Mouse (Mus musculus) intestine, embryonic 15.5 days (tissue): ENCODE results near the gene Cdc6. TPM values are rescaled to one million over a fixed set of nuclear protein-coding genes. Genes with fewer than 3 reads are reported as not detected.

ENCODE experiments used
- ATAC-seq: fragments of 200-750 bp; cut with Nextera tagmentation; 2 replicates; pipeline ENCODE4 v1.8.0; 2017; ENCODE audit warnings: moderate TSS enrichment, moderate library complexity
- H3K27ac ChIP-seq: fragments of 300-500 bp; sonication (generic); 2 replicates; pipeline ENCODE4 v1.5.1; 2015; ENCODE audit warnings: mild to moderate bottlenecking, inconsistent platforms
- H3K27me3 ChIP-seq: fragments of 300-500 bp; sonication (generic); replicated peaks from 2 replicates; pipeline ENCODE4 v1.6.1; 2015; ENCODE audit warnings: inconsistent platforms
- H3K36me3 ChIP-seq: fragments of 300-500 bp; sonication (generic); 2 replicates; pipeline ENCODE4 v1.6.1; 2015; ENCODE audit warnings: inconsistent platforms
- H3K4me1 ChIP-seq: fragments of 300-500 bp; sonication (generic); replicated peaks from 2 replicates; pipeline ENCODE4 v1.6.1; 2015; ENCODE audit warnings: inconsistent platforms
- H3K4me2 ChIP-seq: fragments of 300-500 bp; sonication (generic); replicated peaks from 2 replicates; pipeline ENCODE4 v1.6.1; 2015; ENCODE audit warnings: mild to moderate bottlenecking, inconsistent platforms
- H3K4me3 ChIP-seq: fragments of 300-500 bp; sonication (generic); replicated peaks from 2 replicates; pipeline ENCODE4 v1.5.1; 2015; ENCODE audit warnings: inconsistent platforms
- H3K9ac ChIP-seq: fragments of 300-500 bp; sonication (generic); 2 replicates; pipeline ENCODE4 v1.6.1; 2015; ENCODE audit warnings: inconsistent platforms
- H3K9me3 ChIP-seq: fragments of 300-500 bp; sonication (generic); 2 replicates; pipeline ENCODE4 v1.6.1; 2016; ENCODE audit warnings: inconsistent platforms
- WGBS: fragments of 180-500 bp; shearing (Covaris S2); methylation state at CpG from one replicate; pipeline ENCODE4 v1.1.7; 2015; 5-methylcytosine and 5-hydroxymethylcytosine counted together
- polyA plus RNA-seq: library from polyadenylated mRNA; unstranded; fragments of >200 nt; fragmentation: Nextera tagmentation; extraction: Ambion mirVana; gene quantifications from 2 replicates; pipeline ENCODE4 v1.2.1, GENCODE M21; 2015

Cdc6 gene
- 24.0 and 26.7 TPM in 2 replicates for polyA plus RNA-seq

DNA sequence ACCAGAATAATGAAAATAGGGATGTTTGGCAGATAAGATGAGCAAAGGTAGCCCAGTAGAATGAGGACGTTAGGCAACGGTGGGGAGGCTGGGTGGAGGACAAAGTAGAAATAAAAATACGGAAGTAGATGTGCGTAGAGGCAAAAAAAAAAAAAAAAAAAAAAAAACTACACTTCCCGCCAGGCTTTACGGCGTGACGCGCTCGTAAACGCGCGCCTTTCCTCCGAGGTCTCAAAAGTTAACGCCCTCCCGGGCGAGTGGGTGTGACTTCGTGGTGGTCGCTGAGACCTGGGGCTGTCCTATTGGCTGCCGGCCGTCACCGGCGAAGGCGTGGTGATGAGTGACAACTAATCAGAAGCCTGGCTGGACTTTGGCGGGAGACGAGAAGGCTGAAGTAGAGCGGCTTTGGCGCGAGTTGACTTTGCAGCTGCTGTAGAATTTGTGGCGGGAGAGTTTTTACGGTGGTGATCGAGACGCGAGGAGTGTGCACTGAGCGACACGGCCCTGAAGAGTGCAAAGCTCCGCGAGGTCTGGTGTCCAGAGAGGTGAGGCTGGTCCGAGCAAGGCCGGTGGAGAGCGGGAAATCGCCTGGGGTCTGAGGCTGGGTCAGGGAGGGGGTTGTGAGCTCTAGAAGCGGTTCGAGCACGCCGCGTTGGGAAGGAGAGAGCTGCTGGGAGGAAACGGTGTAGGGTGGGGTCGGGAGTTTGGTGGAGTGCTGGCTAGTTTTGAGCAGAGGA lies at the start of gene Cdc6:
TSS of gene Cdc6 (plus strand) at position 365 of the 737 bp plus-strand sequence.
- Histone ChIP-seq H3K4me3 (peak within 1 kb of the TSS; percentile 57), H3K27me3 (no peaks in the 10 kb centered on the region), H3K36me3 (no peaks in the 10 kb centered on the region), H3K4me1 (peaks cover 19% of the 10 kb centered on the region), H3K4me2 (peak within 1 kb of the TSS; percentile 97), H3K9me3 (no peaks in the 10 kb centered on the region), H3K27ac (peak within 1 kb of the TSS; percentile 74), H3K9ac (peak within 1 kb of the TSS; percentile 61)
- under 1% methylated on average over 49 of the region's 49 CpGs for WGBS
- peak; percentile 94 for ATAC-seq

DNA sequence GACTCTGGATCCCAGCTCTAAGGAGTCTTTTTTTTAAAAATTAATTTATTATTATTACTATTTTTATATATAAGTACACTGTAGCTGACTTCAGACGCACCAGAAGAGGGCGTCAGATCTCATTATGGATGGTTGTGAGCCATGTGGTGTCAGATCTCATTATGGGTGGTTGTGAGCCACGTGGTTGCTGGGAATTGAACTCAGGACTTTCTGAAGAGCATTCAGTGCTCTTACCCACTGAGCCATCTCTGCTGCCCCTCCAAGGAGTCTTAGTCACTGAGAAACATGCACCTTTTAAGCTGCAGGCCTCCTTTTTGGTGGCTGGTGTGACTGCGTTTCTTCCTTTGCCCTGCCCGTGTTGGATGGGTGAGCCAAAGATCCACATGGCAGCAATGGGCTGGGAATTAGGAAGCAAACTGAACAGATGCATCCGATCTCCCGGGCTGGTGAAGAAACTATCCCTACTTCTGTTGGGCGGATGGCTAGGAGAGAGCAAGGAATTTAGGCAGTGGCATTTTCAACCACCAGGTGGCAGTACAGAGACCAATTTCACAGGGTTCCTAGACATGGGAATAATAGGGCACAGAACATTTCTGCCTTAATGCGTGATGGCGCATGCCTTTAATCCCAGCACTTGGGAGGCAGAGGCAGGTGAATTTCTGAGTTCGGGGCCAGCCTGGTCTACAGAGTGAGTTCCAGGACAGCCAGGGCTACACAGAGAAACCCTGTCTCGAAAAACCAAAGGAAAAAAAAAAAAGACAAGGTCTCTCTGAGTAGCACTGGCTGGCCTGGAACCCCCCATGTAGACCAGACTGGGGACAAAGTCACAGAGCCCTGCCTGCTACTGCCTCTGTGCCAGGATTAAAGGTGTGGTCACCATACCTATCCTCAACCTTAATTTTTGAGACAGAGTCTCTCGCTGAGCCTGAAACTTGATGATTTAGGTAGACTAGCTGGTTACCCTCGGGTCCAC lies 48.6 kb upstream of the Cdc6 start:
- no peaks in the 10 kb centered on the region for H3K36me3 ChIP-seq
- H3K9ac ChIP-seq: no peak overlapping the region
- no peaks in the 10 kb centered on the region for H3K9me3 ChIP-seq
- peak; percentile 57; the same call in 1 of the 2 replicates for ATAC-seq
- H3K4me1 ChIP-seq: 0 out of 2 replicates have a peak, but pooled peaks cover 5% of the 10 kb centered on the region
- no peak overlapping the region for H3K4me2 ChIP-seq
- no peak overlapping the region for H3K27ac ChIP-seq
- H3K27me3 ChIP-seq: no peaks in the 10 kb centered on the region
- WGBS: 37% methylated on average over 14 of the region's 14 CpGs
- no peak overlapping the region for H3K4me3 ChIP-seq

DNA sequence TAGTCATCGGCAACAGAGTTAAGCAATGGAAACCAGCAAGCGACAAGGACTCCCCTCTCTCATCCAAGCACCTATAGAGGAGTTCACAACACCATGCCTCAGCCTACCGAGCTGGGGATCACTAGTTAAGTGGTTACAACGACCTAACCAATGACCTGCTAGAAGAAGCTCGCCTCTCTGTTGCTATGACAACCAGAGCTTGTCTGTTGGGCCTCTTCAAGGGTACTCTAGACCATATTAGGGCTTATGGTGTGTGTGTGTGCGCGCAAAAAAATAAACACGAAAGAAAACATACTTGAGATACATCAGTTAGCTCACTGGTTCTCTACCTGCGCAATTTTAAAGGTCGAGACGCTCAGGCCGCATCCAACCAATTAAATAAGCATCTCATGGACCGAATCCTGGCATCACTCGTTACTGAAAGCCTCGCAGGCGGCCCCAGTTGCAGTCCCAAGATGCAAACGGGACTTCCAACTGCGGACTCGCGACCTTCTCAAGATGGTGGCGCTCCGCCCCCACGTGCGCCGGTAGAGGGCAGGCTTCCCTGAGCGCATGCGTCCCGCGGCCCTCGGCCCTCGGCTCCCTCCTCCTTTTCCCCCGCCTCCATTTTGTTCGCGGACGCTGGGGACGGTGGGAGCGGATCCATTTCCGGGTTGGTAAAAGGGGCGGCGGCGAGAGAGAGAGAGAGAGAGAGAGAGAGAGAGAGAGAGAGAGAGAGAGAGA lies 44.4 kb upstream of the Cdc6 start, which contains the start of gene Wipf2:
TSS of gene Wipf2 (plus strand) at position 611 of the 723 bp plus-strand sequence.
- WGBS: 8% methylated on average over 37 of the region's 41 CpGs
- ATAC-seq: peak; percentile 95

DNA sequence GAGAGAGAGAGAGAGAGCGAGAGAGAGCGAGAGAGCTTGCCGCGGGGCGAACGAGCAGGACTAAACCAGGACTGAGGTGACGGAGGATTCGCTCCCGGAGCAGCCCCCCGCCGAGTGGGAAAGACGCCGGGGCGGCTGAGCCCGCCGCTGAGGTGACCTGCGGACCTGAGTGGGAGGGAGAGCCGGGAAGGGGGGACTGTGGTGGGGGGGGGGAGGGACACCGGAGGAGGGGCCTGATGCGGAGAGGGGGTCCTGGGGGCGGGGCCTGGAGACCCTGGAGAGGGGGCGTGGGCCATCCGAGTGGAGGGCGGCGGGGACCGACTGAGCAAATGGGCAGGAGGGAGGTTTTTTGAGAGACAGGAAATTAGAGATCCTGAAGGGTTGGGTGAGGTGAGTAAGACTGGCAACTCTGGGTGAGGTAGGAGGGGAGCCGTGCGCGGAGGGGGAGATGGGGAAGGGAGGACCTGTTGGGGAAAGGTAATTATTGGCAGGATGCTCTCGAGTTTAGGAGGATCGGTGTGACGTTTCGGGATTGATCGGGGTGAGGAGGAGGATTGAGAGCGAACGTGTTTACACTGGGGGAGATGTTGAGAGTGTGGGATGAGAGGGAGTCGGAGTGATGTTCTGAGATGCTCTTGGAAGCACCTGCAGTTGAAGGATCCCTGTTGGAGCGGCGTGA lies 43.7 kb upstream of the Cdc6 start:
- Histone ChIP-seq H3K4me1 (peaks cover 9% of the 10 kb centered on the region; the same call in 1 of the 2 replicates), H3K4me3 (peak overlapping the region; percentile 76), H3K27ac (peak overlapping the region; percentile 89), H3K4me2 (peak overlapping the region; percentile 76), H3K36me3 (peaks cover 4% of the 10 kb centered on the region), H3K9ac (peak overlapping the region; percentile 77), H3K27me3 (no peaks in the 10 kb centered on the region), H3K9me3 (no peaks in the 10 kb centered on the region)
- peak; percentile 77 for ATAC-seq
- WGBS: under 1% methylated on average over 37 of the region's 39 CpGs

More for the DNA sequence above, 44.4 kb upstream of the Cdc6 start, which contains the start of gene Wipf2:
- Histone ChIP-seq H3K4me2 (peak within 1 kb of the TSS; percentile 76), H3K27ac (peak within 1 kb of the TSS; percentile 89), H3K36me3 (peaks cover 4% of the 10 kb centered on the region), H3K27me3 (no peaks in the 10 kb centered on the region), H3K4me1 (peaks cover 9% of the 10 kb centered on the region; the same call in 1 of the 2 replicates), H3K4me3 (peak within 1 kb of the TSS; percentile 76), H3K9ac (peak within 1 kb of the TSS; percentile 77), H3K9me3 (no peaks in the 10 kb centered on the region)

DNA sequence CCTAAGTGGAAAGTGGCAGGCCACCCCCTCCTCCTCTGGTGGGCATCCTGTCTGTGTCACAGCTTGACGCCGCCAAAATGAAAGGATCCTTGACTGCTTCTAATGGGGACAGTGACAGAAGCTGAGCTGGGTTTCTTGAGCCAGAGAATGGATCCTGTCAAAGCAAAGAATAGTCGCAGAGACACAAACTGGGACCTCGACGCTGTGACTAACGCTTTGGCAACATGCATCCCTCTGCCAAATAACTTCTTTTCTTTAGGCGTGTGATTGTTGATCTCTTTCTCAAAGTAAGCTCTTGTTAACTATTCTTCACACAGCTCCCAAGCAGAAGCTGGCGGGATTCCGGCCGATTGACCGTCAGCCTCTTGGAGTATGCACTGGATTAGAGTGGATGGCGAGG lies 40.3 kb upstream of the Cdc6 start:
- H3K4me2 ChIP-seq: no peak overlapping the region
- no peak for ATAC-seq
- H3K9me3 ChIP-seq: no peaks in the 10 kb centered on the region
- H3K36me3 ChIP-seq: peaks cover 4% of the 10 kb centered on the region
- H3K27me3 ChIP-seq: no peaks in the 10 kb centered on the region
- no peak overlapping the region for H3K27ac ChIP-seq
- 89% methylated on average over 12 of the region's 12 CpGs for WGBS
- H3K4me1 ChIP-seq: peaks cover 9% of the 10 kb centered on the region; the same call in 1 of the 2 replicates
- H3K9ac ChIP-seq: no peak overlapping the region
- no peak overlapping the region for H3K4me3 ChIP-seq

DNA sequence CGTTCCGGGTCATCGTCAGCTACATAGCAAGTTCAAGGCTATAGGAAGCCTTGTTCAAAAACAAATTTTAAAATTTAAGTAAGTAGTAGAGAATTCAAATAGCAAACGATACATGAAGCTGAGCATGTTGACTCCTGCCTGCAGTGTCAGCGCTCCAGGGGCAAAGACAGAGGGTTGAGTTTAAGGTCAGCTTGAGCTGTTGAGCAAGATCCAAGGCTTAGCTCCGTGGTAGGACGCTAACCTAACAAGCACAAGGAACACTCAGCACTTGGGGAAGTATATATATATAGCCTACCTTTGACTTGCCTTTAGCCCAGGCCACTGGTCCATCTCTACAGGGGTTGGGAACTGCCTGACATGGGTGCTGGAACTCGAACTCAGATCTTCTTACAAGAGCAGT lies 37.7 kb upstream of the Cdc6 start:
- no peaks in the 10 kb centered on the region for H3K4me1 ChIP-seq
- H3K4me2 ChIP-seq: no peak overlapping the region
- no peak overlapping the region for H3K27ac ChIP-seq
- WGBS: 91% methylated on average over 8 of the region's 8 CpGs
- no peak for ATAC-seq
- no peak overlapping the region for H3K9ac ChIP-seq
- H3K27me3 ChIP-seq: no peaks in the 10 kb centered on the region
- no peak overlapping the region for H3K4me3 ChIP-seq
- H3K9me3 ChIP-seq: no peaks in the 10 kb centered on the region
- H3K36me3 ChIP-seq: peaks cover 8% of the 10 kb centered on the region

DNA sequence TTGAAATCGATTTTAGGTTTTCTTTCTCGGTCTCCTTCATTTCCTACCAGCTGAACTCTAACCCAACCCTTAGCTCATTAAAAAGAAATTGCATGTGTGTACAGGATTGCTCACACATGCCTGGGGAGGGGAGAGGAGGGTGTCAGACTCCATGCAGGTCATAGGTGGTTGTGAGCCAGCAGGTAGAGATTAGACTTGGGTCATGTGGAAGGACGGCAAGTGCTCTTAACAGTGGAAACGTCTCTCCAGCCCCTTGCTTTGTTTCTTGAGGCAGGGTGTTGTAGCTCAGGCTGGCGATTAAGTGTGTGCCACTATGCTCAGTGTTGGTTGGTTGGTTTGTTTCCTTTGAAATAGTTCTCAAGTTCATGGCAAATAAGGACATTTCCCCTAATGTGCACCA lies 36.8 kb upstream of the Cdc6 start:
- H3K27ac ChIP-seq: no peak overlapping the region
- peaks cover 8% of the 10 kb centered on the region for H3K36me3 ChIP-seq
- no peaks in the 10 kb centered on the region for H3K9me3 ChIP-seq
- no peak overlapping the region for H3K9ac ChIP-seq
- ATAC-seq: no peak
- H3K4me1 ChIP-seq: no peaks in the 10 kb centered on the region
- WGBS: 84% methylated on average over 5 of the region's 5 CpGs
- no peaks in the 10 kb centered on the region for H3K27me3 ChIP-seq
- H3K4me3 ChIP-seq: no peak overlapping the region
- H3K4me2 ChIP-seq: no peak overlapping the region

DNA sequence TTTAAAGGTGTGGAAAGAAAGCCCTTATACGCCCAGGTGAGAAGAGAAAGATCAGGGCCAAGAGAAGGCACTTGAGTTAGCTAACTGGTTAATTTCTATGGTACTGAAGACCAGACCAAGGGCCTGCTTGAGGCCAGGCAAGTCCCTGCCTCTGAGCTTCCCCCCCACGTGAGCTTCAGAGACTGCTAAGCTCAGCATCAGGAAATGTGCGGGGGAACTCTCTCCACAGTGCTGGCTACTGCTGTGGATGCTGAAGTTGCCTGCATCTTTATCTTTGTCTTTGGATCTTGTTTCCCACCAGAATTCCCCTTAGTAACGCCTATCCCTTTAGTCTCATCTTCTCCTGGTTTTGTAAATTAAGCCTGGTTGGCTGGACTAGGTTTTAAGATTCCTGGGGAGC lies 36.2 kb upstream of the Cdc6 start:
- H3K4me3 ChIP-seq: no peak overlapping the region
- no peaks in the 10 kb centered on the region for H3K27me3 ChIP-seq
- H3K4me1 ChIP-seq: no peaks in the 10 kb centered on the region
- H3K9ac ChIP-seq: no peak overlapping the region
- ATAC-seq: no peak
- no peaks in the 10 kb centered on the region for H3K9me3 ChIP-seq
- no peak overlapping the region for H3K27ac ChIP-seq
- WGBS: 70% methylated on average over 4 of the region's 4 CpGs
- peaks cover 8% of the 10 kb centered on the region for H3K36me3 ChIP-seq
- H3K4me2 ChIP-seq: no peak overlapping the region

DNA sequence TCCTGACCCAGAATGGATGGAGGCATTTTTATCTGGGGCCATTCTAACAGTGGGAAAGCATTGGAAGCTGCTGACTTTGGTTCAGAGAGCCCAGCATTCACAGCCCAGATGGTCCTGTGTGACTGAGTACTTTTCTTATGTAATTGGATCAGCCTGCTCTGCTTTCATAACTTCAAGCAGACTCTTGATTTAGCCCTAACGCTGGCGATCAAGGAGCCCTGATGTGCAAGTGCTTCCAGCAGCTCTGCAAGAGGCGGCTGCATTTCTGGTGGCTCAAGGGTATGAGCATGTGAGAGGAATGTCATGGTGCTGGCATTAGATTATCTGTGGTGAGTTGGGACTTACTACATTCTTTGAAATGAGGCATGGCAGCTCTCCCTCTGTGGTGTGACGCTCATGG lies 35.6 kb upstream of the Cdc6 start:
- H3K4me2 ChIP-seq: no peak overlapping the region
- no peaks in the 10 kb centered on the region for H3K9me3 ChIP-seq
- H3K9ac ChIP-seq: no peak overlapping the region
- H3K36me3 ChIP-seq: peaks cover 8% of the 10 kb centered on the region
- 66% methylated on average over 4 of the region's 4 CpGs for WGBS
- H3K4me3 ChIP-seq: no peak overlapping the region
- no peak overlapping the region for H3K27ac ChIP-seq
- H3K4me1 ChIP-seq: 0 out of 2 replicates have a peak, but pooled peaks cover 1% of the 10 kb centered on the region
- no peak for ATAC-seq
- no peaks in the 10 kb centered on the region for H3K27me3 ChIP-seq

DNA sequence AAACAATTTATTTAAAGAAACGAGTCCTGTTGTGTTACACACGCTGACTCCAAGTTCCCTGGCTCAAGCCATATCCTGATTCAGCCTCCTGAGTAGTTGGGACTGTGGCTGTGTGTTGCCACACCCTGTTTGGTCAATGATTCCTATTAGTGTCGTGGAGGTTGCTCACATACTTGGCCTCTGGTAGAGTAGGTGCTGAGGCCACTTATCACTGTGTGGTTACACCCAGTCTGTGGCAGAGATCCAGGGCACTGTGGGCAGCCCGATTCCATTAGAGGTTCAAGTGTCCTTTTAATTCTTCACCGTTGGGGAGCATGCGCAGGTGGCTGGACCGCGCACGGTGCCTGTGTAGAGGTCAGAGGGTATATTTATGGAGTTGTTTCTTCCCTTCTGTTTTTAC lies 33.7 kb upstream of the Cdc6 start:
- Histone ChIP-seq H3K36me3 (0 out of 2 replicates have a peak, but pooled peaks cover 4% of the 10 kb centered on the region), H3K27me3 (no peaks in the 10 kb centered on the region), H3K4me2 (no peak overlapping the region), H3K9ac (no peak overlapping the region), H3K4me1 (0 out of 2 replicates have a peak, but pooled peaks cover 2% of the 10 kb centered on the region), H3K27ac (no peak overlapping the region), H3K9me3 (no peaks in the 10 kb centered on the region), H3K4me3 (no peak overlapping the region)
- peak; percentile 73 for ATAC-seq
- 81% methylated on average over 9 of the region's 9 CpGs for whole genome bisulfite sequencing

DNA sequence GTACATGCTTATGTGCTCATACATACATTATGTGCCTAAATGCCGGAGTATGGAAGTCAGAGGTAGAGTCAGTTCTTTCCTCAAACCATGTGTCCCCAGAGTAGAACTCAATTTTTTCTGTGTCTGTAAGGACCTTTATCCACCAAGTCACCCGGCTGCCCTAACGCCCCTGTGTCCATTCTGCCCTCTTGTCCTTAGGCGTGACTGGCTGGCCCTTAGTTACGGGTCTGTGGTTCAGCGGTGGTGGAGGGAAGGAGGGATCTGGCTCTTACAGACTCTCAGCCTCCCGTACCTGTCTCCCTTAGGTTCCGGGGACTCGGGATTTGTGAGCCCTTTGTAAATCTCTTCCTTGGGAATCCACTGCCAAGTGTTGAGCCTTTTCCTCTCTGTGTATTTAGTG lies 30.6 kb upstream of the Cdc6 start:
- no peak overlapping the region for H3K4me3 ChIP-seq
- H3K4me2 ChIP-seq: no peak overlapping the region
- H3K4me1 ChIP-seq: 0 out of 2 replicates have a peak, but pooled peaks cover 2% of the 10 kb centered on the region
- ATAC-seq: no peak
- H3K36me3 ChIP-seq: 0 out of 2 replicates have a peak, but pooled peaks cover 4% of the 10 kb centered on the region
- H3K27ac ChIP-seq: no peak overlapping the region
- no peaks in the 10 kb centered on the region for H3K9me3 ChIP-seq
- WGBS: 86% methylated on average over 9 of the region's 9 CpGs
- H3K27me3 ChIP-seq: no peaks in the 10 kb centered on the region
- no peak overlapping the region for H3K9ac ChIP-seq
